Mouse (Mus musculus): ENCODE measurements around the gene Sv2c.

The Sv2c gene

DNA sequence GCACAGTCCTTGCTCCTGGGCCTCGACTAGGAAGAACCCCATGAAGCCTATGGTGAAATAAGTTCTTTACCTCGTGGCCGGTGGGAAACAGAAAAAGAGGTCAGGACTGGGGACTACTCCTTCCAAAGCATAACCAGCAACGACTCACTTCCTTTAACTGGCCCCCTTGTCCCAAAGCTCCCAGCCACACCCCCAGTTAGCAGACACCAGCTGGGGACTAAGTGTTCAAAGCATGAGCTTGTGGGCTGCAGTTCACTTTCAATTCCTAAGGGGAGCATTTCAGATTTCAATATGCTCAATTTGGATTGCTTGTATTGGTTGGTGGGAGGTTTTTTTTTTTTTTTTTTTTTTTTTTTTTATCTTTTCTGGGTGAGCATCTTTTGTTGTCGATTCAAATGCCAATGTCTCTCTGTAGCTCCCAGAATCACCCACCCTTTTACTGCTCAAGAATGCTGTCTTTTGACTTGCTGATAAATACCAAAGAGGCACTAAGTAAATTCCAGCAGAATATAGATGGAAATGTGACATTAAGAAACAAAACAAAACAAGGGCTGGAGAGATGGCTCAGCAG is 186.4 kb downstream of the Sv2c start:
- no peak for DNase-seq (ENCODE audit: extremely low spot score, low spot score)

DNA sequence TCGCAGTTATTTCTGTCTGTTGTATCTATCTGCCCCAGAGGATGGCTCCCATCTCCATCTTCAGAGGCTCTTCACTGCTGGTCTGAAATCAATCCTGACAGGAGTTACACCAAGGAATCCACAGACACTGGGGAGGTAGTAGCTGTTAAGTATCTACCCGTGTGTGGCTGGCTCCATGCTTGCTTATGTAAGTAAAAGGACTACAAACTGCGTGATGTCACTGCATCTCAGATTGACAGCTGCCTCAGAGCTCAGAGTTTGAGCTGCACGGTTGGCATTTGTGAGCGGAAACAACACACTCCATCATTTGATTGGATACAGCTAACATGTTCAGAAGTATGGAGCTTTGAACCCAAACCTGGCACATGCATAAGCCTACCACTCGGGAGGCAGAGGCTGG is 187.8 kb downstream of the Sv2c start:
- DNase-seq (ENCODE audit: extremely low spot score, low spot score), result no peak

DNA sequence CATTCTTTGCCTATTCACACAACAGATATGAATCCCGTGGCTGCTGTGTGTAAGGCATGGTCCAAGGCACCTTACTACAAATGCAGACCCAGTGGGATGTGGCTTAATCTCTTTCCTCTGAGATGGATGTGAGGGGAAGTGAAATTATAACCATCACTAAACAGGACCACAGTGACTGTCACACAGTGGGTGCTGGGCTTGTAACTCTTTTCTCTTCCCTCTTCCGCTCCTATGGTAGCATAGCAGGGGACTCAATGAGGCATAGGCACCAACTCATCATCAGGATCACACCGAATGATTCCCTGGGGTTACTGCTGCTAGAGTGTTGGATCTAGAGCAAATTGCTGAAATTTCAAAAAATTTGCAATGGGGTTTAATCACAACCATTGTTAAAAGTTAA is 188.5 kb downstream of the Sv2c start:
- no peak for DNase-seq (ENCODE audit: extremely low spot score, low spot score)

DNA sequence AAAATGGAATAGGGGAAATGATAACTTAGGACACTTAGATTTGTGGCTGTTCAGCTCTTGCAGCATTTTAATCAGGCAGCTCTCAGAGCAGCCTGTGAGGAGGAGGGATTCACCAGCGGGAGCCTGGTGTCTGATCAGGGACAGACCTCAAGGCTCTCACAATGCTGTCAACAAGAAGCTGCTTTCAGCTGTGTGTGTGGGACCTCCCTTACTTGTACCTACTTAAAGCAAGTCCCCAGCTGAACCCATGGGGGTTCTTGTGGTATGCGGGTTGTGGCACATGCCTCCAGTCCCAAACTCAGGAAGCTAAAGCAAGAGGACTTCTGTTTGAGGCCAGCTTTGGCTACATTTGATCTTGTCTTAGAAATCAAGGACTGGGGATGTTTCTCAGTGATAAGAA is 189.8 kb downstream of the Sv2c start:
- no peak for DNase-seq (ENCODE audit: extremely low spot score, low spot score)

DNA sequence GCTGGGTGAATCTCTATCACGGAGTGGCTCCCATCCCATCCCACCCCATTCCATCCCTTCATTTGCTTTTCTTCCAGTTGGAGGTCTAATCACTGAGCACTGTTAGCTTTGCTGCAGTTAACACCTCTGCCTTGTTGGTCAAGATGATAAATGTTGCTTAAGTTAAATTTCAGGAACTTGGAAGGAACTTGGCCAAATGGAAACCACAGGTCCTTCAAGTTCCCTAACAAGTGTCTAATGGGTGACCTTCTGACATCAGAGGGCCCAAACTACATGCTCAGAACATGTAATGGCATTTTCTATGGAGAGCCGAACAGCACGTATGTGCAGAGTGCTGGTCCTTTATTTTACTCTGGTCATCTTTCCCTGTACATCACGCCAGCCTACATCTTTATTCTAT is 190.5 kb downstream of the Sv2c start:
- no peak for DNase-seq (ENCODE audit: extremely low spot score, low spot score)

DNA sequence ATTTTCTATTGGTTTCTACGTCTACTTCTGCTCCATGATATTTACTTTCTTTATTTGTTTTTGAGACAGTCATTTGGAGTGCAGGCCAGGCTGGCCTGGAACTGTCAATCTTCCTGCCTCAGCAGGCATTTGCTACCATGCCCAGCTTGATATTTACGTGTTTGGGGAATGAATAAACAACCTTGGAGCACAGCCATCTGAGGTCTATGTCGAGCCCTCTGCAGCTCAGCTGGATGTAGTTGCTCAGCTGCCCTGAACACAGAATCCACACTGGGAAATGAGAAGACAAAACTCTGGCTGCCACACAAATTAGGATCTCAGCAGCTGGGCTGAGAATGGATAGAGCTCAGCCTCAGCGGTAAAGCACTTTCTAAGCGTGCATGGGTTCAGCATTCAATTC is 191.6 kb downstream of the Sv2c start:
- DNase-seq (ENCODE audit: extremely low spot score, low spot score), result no peak

DNA sequence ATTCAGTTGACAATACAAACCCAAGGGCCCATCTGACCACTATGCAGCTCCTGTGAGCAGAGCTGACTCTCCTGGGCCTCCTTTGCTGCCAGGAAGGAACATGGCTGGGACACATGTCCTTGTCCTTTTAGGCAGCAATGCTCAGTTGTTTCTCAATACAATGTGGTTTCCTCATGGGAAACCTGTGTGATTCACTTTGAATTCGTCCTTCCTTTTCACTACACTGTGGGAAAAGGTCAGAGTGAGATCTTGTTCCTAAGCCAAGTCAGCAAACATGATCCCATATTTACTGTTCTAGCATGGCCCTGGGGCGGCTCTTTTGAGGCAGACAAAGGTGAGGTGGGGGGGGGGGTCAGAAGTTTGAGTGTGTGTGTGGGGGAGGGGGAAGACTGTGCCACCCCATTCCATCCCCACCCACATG is 208.2 kb downstream of the Sv2c start:
- DNase-seq (ENCODE audit: extremely low spot score, low spot score), result no peak

DNA sequence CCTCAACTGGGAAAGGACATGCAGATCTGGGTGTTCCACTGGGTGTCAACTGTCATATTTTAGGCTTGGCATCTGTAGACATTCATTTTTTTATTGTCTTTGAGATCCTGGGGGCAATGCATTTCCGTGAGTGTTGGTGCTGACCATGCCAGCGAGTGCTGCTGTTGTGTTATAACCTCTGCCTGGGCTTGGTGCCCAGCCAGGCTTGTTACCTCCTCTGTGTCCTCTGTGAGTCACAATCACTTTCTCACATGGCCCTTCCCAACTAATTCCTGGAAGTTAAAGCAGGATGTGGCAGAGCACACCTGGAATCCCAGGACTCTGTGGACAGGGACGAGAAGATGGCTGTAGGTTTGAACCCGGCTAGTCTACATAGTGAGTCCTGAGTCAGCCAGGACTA is 209.8 kb downstream of the Sv2c start:
- DNase-seq (ENCODE audit: extremely low spot score, low spot score), result no peak

DNA sequence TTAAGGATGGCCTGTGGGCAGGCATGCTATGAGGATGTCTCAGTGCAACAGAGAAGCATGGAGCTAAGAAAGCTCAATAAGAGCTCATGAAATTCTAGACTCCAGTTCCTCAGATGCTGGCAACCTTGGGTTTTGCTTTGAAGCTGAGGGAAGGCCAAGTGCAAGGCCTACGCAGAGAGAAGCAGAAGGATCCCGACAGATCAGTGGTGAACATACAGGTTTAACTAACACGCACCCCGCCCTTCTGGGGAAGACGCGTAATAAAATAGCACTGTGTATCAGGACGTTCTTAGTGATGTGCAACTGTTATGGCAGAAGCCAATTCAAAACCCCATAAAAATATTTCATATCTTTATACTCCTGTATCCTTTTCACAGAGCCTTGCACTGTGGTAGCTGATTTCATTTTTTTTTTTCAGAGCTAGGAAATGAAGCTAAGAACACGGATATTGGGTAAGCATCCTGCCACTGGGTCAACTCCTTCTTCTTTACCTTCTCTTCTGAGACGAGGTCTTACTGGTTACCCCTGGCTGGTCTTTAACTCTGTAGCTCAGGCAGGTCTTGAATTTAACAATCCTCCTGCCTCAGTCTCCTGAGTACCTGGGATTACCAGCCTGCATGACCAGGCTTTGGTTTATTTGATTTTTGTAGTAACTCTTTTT is 213.6 kb downstream of the Sv2c start:
- DNase-seq (ENCODE audit: extremely low spot score, low spot score), result no peak

DNA sequence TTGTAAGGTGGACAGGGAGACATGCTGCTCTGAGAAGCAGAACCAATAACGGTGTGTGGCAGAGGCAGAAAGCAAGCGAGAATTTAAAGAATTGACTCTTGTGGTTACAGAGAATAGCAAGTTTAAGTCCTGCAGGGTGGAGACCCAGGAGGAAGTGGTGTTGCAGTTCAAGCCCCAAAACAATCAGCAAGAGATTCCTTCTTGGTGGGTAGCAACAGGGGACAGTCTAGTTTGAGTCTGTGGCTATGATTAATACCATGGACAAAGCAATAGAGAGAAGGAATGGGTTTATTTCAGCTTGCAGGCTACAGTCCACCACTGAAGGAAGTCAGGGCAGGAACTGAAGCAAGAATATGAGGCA is 219.4 kb downstream of the Sv2c start:
- no peak for DNase-seq (ENCODE audit: extremely low spot score, low spot score)

DNA sequence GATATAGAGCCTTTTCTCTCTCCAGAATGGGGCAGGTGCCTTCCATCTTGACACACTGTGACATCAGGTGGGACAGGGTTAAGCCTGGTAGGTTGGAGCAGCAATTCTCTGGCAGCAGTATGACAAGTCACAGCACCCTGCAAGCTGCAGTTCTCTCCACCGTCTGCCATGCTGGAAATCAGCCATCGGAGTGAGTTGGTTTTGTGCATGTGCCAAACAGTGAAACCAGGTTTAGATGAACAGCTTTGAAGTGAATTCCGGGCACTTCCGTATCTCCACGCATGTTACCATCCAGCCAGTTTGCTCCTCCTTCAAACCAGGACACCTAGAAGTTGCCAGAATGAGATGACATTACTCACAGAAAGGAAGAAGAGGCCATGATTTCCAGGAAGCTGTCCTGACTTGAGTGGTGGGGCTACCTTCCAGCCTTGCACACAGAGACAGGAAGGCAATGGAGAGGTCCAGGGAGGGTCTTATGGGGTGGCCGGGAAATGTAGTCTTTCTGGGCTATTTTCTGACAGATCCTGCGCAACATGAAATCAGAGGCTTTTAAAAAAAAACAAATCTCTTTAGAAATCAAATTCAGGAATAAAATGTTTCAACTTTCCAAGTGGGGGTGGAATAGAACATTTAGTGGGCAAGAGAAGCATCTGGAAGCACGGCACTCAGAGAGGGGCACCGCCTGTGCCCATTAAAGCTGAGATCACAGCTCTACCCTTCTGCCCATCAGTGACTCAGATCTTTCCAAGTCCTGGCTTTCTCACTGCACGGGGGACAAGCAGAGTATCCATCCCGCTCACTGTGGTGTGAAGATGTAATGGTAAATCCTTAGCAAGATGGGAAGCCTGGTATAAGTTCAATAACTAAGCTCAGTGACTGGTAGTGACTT is 220.0 kb downstream of the Sv2c start:
- DNase-seq (ENCODE audit: extremely low spot score, low spot score), result no peak

DNA sequence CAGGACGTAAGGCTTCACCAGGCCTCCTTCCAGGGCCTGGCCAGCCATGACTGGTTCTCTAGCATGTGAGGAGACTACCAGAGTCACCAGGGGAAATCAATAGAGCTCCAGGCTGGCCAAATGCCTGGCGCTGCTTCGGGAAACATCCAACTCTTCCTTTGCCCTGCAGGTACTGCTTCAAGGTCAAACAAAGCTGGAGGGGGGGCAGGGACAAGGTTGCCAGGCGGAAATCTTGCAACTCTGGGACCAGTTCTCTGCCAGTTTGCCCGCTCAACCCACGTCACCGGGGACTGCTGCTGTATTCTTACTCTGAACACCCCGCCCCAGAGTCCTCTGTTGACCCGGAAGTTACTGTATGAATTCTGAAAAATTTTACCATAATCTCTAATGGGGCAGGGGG is 222.1 kb downstream of the Sv2c start:
- no peak for DNase-seq (ENCODE audit: extremely low spot score, low spot score)

DNA sequence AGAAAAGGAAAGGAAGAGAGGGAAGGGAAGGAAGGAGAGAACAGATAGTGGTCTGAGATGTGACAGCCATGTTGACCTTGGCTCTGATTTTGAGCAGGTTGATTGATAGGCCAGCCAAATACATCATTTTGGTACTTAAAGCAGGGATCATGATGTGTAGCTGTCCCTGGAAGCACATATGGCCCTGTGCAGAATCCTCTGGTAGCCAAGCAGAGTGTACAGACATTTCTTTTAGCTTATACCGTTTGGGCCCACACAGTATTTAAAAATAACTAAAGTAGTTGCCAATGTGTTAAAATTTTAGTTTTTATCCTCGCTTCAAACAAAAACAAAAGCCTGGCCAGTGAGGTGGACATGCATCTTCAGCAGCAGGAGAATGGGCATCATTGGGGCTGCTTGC is 223.1 kb downstream of the Sv2c start:
- DNase-seq (ENCODE audit: extremely low spot score, low spot score), result no peak
